Mouse (Mus musculus): ENCODE measurements around the gene Stac2.

Gene Stac2

GRCm38 (mm10) chr11:98050940-98051339 lies 2.3 kb downstream of the Stac2 start:
- no peak for DNase-seq (ENCODE audit: low spot score in 2 of 2)

- no peak for DNase-seq (ENCODE audit: low spot score in 2 of 2)
These were observed 2.8 kb downstream of the Stac2 start for GRCm38 (mm10) chr11:98050520-98050815.

- no peak for DNase-seq (ENCODE audit: low spot score in 2 of 2)
These were observed 3.4 kb downstream of the Stac2 start for GRCm38 (mm10) chr11:98049672-98050519.

- DNase-seq (ENCODE audit: low spot score in 2 of 2), result no peak
These were observed 5.5 kb downstream of the Stac2 start for GRCm38 (mm10) chr11:98047745-98048144.

- no peak for DNase-seq (ENCODE audit: low spot score in 2 of 2)
These were observed 6.8 kb downstream of the Stac2 start for GRCm38 (mm10) chr11:98046466-98046865.

GRCm38 (mm10) chr11:98045596-98045995 lies 7.7 kb downstream of the Stac2 start:
- no peak for DNase-seq (ENCODE audit: low spot score in 2 of 2)

- no peak for DNase-seq (ENCODE audit: low spot score in 2 of 2)
These were observed 9.2 kb downstream of the Stac2 start for GRCm38 (mm10) chr11:98044074-98044473.

GRCm38 (mm10) chr11:98042741-98043140 lies 10.5 kb downstream of the Stac2 start:
- DNase-seq (ENCODE audit: low spot score in 2 of 2), result no peak

GRCm38 (mm10) chr11:98040975-98041374 lies 12.3 kb downstream of the Stac2 start:
- DNase-seq (ENCODE audit: low spot score in 2 of 2), result no peak

GRCm38 (mm10) chr11:98037871-98038270 lies 15.4 kb downstream of the Stac2 start:
- no peak for DNase-seq (ENCODE audit: low spot score in 2 of 2)

GRCm38 (mm10) chr11:98035977-98036377 lies 17.3 kb downstream of the Stac2 start:
- no peak for DNase-seq (ENCODE audit: low spot score in 2 of 2)

- DNase-seq (ENCODE audit: low spot score in 2 of 2), result no peak
These were observed 18.4 kb downstream of the Stac2 start for GRCm38 (mm10) chr11:98034840-98035239.

GRCm38 (mm10) chr11:98034061-98034460 lies 19.2 kb downstream of the Stac2 start:
- DNase-seq (ENCODE audit: low spot score in 2 of 2), result no peak

GRCm38 (mm10) chr11:98031443-98031770 lies 21.9 kb downstream of the Stac2 start:
- peak; percentile 57 to 83 for DNase-seq (ENCODE audit: low spot score in 2 of 2)

- DNase-seq (ENCODE audit: low spot score in 2 of 2), result no peak
These were observed 22.4 kb downstream of the Stac2 start for GRCm38 (mm10) chr11:98030701-98031442.

GRCm38 (mm10) chr11:98027785-98028184 lies 25.5 kb downstream of the Stac2 start:
- DNase-seq (ENCODE audit: low spot score in 2 of 2), result no peak

GRCm38 (mm10) chr11:98027297-98027688 lies 26.0 kb downstream of the Stac2 start:
- no peak for DNase-seq (ENCODE audit: low spot score in 2 of 2)

- DNase-seq (ENCODE audit: low spot score in 2 of 2), result peak; percentile 89 to 94
These were observed 26.5 kb downstream of the Stac2 start, which contains the start of gene Rpl19 for GRCm38 (mm10) chr11:98026570-98027296. Gene Rpl19 (plus strand): TSS chr11:98026710.

- no peak for DNase-seq (ENCODE audit: low spot score in 2 of 2)
These were observed 27.1 kb downstream of the Stac2 start for GRCm38 (mm10) chr11:98026248-98026569.

GRCm38 (mm10) chr11:98024516-98024915 lies 28.7 kb downstream of the Stac2 start:
- no peak for DNase-seq (ENCODE audit: low spot score in 2 of 2)

- DNase-seq (ENCODE audit: low spot score in 2 of 2), result peak in 1 of 2 experiments; percentile 65
These were observed 30.5 kb downstream of the Stac2 start, which contains the start of gene Cacnb1 for GRCm38 (mm10) chr11:98022555-98023371. Gene Cacnb1 (minus strand): TSS chr11:98023034.

- no peak for DNase-seq (ENCODE audit: low spot score in 2 of 2)
These were observed 31.1 kb downstream of the Stac2 start for GRCm38 (mm10) chr11:98022253-98022554.
